Mouse (Mus musculus): ENCODE results near the gene Morf4l1. TPM values are rescaled to one million over a fixed set of nuclear protein-coding genes. Genes with fewer than 3 reads are reported as not detected.

The Morf4l1 gene
- total RNA-seq (2023), result 271 and 333 TPM in 2 replicates

GRCm38 (mm10) chr9:90114567-90115307 lies at the start of gene Morf4l1:
Morf4l1 (minus strand) TSS chr9:90114774.

GRCm38 (mm10) chr9:90162926-90163748 lies 48.6 kb upstream of the Morf4l1 start, which contains the start of gene Adamts7:
Adamts7 (plus strand) TSS chr9:90163069.

GRCm38 (mm10) chr9:90053852-90054251 lies 60.7 kb downstream of the Morf4l1 start, which contains the start of gene Ctsh:
Ctsh (plus strand) TSS chr9:90054152.

Other genes with a start within 250 kb of the Morf4l1 start
- 0.25 TPM in 1 of 2 replicates, not detected in the other for gene Rasgrf1, start 204.9 kb downstream of the Morf4l1 start, total RNA-seq (2023)
- gene Ctsh, start 60.6 kb downstream of the Morf4l1 start, total RNA-seq (2023), result 224 and 273 TPM in 2 replicates
- 2.5 and 3.7 TPM in 2 replicates for gene Adamts7, start 48.3 kb upstream of the Morf4l1 start, total RNA-seq (2023)
- 66.4 and 84.9 TPM in 2 replicates for gene Tbc1d2b, start 156.0 kb upstream of the Morf4l1 start, total RNA-seq (2023)